Mouse (Mus musculus) cerebellum, postnatal 14 days (tissue): ENCODE measurements around the gene Ubc.

Experiments
- DNase-seq, 2 experiments: peaks; one replicate each; pipeline ENCODE4 v3.0.0; 2021; ENCODE audit warnings: mixed read lengths in 2 of 2

The Ubc gene

DNA sequence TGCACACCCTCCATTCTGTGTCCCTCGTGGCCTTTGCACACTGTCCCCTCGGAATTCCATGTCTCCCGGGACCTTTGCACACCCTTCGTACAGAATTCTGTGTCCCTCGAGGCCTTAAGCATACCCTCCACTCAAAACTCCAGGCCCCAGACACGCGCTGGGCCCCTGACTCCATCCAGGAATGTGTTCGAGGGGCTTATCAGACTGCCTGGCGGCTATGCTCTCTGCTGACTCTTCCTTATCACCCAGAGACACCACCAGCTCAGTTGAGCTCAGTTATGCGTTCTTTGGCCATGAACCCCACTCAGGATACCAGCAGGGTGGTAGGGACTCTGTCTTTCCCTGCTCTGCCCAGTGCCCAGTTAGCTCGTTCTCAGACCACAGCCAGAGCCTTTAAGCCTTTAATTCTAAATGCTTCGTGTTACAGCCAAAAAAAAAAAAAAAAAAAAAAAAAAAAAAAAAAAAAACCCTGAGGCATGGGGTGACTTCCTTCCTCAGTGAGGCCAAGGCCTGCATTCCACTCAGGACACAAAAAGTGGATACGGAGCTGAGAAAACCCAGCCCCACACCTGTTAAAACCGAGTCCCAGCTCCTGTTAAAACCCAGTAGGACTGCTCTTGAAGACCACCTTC lies 48.4 kb downstream of the Ubc start:
- no peak for DNase-seq

DNA sequence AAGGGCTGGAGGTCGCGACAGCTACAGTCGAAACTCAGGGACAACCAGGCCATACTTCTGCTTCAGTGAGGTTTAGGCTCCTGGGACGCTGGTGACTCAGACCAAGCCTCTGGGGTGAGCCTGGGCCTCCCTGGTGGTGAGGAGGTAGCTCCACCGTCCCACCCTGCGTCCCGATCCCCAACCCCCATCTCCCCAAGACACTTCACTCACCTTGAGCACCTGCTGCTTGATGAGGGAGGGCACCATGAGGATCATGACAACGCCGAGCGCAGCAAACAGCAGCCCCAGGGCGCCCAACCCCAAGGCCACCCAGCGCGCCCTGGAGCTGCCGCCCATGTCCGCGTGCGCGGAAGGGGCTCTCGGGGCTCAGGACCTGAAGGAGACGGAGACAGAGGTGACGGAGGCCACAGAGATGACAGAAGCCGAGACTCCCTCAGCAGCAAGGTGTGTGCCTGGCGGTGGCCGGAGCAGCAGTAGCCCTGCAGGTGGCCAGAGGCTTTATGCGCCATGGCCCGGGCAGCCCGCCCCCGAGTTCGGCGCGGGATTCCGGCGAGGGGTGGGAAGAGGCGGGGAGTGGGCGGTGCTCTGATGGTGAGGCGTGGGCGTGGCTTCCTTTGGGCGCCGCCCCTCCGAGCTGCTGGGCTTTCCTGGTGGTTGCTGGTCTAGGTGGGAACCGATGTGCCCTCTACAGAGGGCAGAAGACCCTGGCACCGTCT lies 49.3 kb downstream of the Ubc start, which contains the start of gene Scarb1:
Gene Scarb1, minus strand, starts transcription at position 548 of the 716 bp plus-strand sequence.
- DNase-seq: peak; percentile 77 to 80

DNA sequence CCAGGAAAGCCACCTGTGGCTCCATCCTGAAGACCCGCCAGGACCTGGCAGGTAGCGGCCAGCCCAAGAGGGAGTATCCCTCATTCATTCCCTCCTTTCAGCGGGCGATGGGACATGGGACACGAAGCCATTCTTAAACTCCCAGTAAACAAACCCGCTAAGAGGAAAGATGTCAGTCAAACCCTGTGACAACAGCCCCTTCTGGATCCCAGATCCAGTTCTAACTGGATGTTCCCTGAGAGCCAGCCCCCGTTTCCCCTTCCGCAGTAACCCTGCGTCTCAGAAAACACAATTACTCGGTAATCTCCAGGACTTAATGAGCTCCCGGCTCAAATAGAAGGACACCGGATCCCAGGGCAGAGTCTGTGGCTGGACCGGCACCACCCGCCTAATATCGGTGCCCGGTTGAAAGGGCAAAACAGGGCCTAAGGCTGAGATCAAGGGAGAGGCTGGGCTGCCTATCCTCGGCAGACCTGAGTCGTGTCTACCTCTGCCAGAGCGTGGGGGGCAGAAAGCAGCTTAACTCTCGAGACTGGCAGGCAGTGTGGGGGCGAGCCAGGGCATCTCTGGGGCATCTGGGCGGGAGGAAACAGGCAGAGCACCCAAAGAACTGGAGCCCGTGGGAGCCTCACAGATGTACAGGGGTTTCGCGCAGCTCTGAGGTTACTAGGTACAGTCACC lies 50.0 kb downstream of the Ubc start:
- peak in 1 of 2 experiments; percentile 22 for DNase-seq

DNA sequence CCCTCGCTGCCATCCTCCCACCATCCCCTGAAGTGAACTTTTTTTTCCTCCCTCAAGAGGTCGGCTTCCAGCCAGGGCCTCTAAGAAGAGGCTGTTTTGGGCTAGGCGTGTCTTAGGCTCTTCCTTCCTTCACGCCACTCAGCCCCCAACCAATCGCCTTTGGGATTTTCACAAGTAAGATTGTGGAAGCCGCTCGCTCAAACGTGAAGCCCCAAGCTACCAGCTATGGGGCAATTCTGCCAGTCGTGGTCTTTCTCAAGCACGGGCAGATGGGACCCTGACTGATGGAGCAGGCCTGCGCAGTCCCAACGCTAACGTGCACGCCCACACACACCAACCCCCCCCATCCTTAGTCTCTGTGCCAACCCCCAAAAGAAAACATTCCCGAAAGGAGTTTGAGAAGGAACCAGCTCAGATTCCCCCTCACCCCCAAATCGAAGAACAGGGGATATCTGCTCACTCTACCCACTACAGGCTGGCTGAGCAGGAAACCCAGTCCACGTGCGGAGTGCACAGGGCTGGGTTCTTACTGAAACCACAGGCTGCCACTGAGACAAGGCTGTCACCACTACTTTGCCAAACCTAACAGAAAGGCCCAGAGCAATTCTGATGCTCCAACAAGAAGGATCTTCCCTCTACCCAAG lies 50.8 kb downstream of the Ubc start:
- DNase-seq: no peak

DNA sequence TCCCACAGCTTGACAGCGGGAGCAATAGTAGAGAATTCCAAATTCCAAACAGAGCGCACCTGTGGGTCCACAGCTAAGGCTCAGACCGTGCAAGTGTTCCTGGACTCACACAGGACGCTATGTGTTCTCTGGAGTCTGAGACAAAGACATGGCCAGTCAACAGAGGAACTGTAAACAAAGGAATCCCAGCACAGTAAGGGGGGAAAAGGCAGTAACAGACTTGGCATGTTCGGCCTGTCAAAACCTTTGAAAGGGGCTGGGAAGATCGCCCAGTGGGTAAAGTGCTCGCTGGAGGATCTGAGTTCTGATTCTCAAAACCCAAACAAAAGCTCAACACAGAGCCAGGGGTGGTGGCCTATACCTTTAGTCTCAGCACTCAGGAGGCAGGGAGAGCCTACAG lies 52.5 kb downstream of the Ubc start:
- DNase-seq: no peak

DNA sequence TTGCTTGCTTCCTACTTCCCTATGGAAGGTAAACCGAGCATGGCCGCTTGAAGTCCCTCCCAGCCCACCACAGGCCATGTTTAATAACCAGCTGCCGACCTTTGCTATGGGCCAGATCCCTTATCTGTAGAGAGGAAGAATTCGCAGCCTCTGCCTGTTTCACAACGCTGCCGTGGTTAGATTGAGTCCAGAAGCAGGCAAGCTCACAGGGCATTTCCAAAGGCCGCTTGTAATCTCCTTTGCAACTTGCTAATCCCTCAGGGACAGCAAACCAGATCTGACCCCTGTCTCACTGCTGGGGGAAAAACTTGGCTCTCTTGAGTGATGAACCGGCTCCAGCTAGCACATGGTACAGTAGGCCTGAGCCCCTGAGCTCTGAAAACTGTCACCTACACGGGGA lies 53.0 kb downstream of the Ubc start:
- no peak for DNase-seq
